Mouse (Mus musculus): ENCODE measurements around the gene Actr5.
A peak's percentile ranks its signal among the peaks of the same experiment; 100 is the strongest.

Gene Actr5

GRCm38 (mm10) chr2:158613541-158614417 is 10.9 kb upstream of the Actr5 start:
- peak; percentile 48 to 56 for DNase-seq (ENCODE audit: low spot score in 2 of 2)

- DNase-seq (ENCODE audit: low spot score in 2 of 2), result no peak
Observed at GRCm38 (mm10) chr2:158614418-158614955, 10.2 kb upstream of the Actr5 start.

- DNase-seq (ENCODE audit: low spot score in 2 of 2), result no peak
Observed at GRCm38 (mm10) chr2:158615161-158615680, 9.5 kb upstream of the Actr5 start.

- no peak for DNase-seq (ENCODE audit: low spot score in 2 of 2)
Observed at GRCm38 (mm10) chr2:158615702-158616101, 9.0 kb upstream of the Actr5 start.

- no peak for DNase-seq (ENCODE audit: low spot score in 2 of 2)
Observed at GRCm38 (mm10) chr2:158616296-158616695, 8.4 kb upstream of the Actr5 start.

GRCm38 (mm10) chr2:158616790-158617189 is 7.9 kb upstream of the Actr5 start:
- no peak for DNase-seq (ENCODE audit: low spot score in 2 of 2)

- no peak for DNase-seq (ENCODE audit: low spot score in 2 of 2)
Observed at GRCm38 (mm10) chr2:158625231-158625630, 543 bp downstream of the Actr5 start.

- DNase-seq (ENCODE audit: low spot score in 2 of 2), result no peak
Observed at GRCm38 (mm10) chr2:158625697-158626096, 1.0 kb downstream of the Actr5 start.

- no peak for DNase-seq (ENCODE audit: low spot score in 2 of 2)
Observed at GRCm38 (mm10) chr2:158628858-158629257, 4.2 kb downstream of the Actr5 start.

- no peak for DNase-seq (ENCODE audit: low spot score in 2 of 2)
Observed at GRCm38 (mm10) chr2:158629414-158629813, 4.7 kb downstream of the Actr5 start.

GRCm38 (mm10) chr2:158631873-158632272 is 7.2 kb downstream of the Actr5 start:
- DNase-seq (ENCODE audit: low spot score in 2 of 2), result no peak

- DNase-seq (ENCODE audit: low spot score in 2 of 2), result peak; percentile 57 to 66
Observed at GRCm38 (mm10) chr2:158641869-158642268, 17.2 kb downstream of the Actr5 start.

- DNase-seq (ENCODE audit: low spot score in 2 of 2), result peak in 1 of 2 experiments; percentile 36
Observed at GRCm38 (mm10) chr2:158642587-158642986, 17.9 kb downstream of the Actr5 start.

- DNase-seq (ENCODE audit: low spot score in 2 of 2), result peak in 1 of 2 experiments; percentile 58
Observed at GRCm38 (mm10) chr2:158643791-158644190, 19.1 kb downstream of the Actr5 start.

- no peak for DNase-seq (ENCODE audit: low spot score in 2 of 2)
Observed at GRCm38 (mm10) chr2:158651159-158651908, 26.6 kb downstream of the Actr5 start.

- peak; percentile 75 to 81 for DNase-seq (ENCODE audit: low spot score in 2 of 2)
Observed at GRCm38 (mm10) chr2:158652985-158653384, 28.3 kb downstream of the Actr5 start.

- DNase-seq (ENCODE audit: low spot score in 2 of 2), result peak in 1 of 2 experiments; percentile 41
Observed at GRCm38 (mm10) chr2:158654717-158655116, 30.0 kb downstream of the Actr5 start.

GRCm38 (mm10) chr2:158655806-158656205 is 31.1 kb downstream of the Actr5 start:
- DNase-seq (ENCODE audit: low spot score in 2 of 2), result no peak

- DNase-seq (ENCODE audit: low spot score in 2 of 2), result no peak
Observed at GRCm38 (mm10) chr2:158658822-158659221, 34.1 kb downstream of the Actr5 start.

- DNase-seq (ENCODE audit: low spot score in 2 of 2), result no peak
Observed at GRCm38 (mm10) chr2:158659346-158659745, 34.7 kb downstream of the Actr5 start.

- DNase-seq (ENCODE audit: low spot score in 2 of 2), result no peak
Observed at GRCm38 (mm10) chr2:158665098-158665497, 40.4 kb downstream of the Actr5 start, which contains the start of gene Ppp1r16b. Gene Ppp1r16b (plus strand): TSS chr2:158665398.

Measured in right cerebral cortex, postnatal 36 days (tissue).